Mouse (Mus musculus) myocyte (in vitro differentiated cells): ENCODE measurements around the gene Gm10642. TPM values are rescaled to one million over a fixed set of nuclear protein-coding genes. Genes with fewer than 3 reads are reported as not detected.

Experiments used
- H3K27me3 ChIP-seq: one replicate; pipeline ENCODE4 v1.6.1; 2011; ENCODE audit not compliant: control insufficient read depth, insufficient read depth, insufficient read length
- H3K36me3 ChIP-seq: one replicate; pipeline ENCODE4 v1.6.1; 2011; ENCODE audit not compliant: control insufficient read depth, insufficient read depth
- H3K4me2 ChIP-seq: one replicate; pipeline ENCODE4 v1.6.1; 2011; ENCODE audit warnings: low read depth, control low read depth
- H3K4me3 ChIP-seq: one replicate; pipeline ENCODE4 v1.5.1; 2011; ENCODE audit warnings: mild to moderate bottlenecking, control low read depth, moderate library complexity
- H3K79me2 ChIP-seq: one replicate; pipeline ENCODE4 v1.6.1; 2011; ENCODE audit not compliant: control insufficient read depth, insufficient read depth
- H3ac ChIP-seq: one replicate; pipeline ENCODE4 v1.6.1; 2011; ENCODE audit not compliant: control insufficient read depth, insufficient read length
- CEBPB ChIP-seq: IDR thresholded peaks from 2 replicates; pipeline ENCODE4 v1.6.1; 2011; ENCODE audit warnings: mild to moderate bottlenecking, moderate library complexity; ENCODE audit not compliant: poor library complexity, insufficient read depth, severe bottlenecking
- E2F4 ChIP-seq: IDR thresholded peaks from one replicate; pipeline ENCODE4 v1.6.1; 2011; ENCODE audit warnings: mild to moderate bottlenecking, control low read depth, moderate library complexity; ENCODE audit not compliant: insufficient read depth
- MAX ChIP-seq: IDR thresholded peaks from one replicate; pipeline ENCODE4 v1.6.1; 2011; ENCODE audit warnings: low read depth, mild to moderate bottlenecking, control low read depth
- MYOD1 ChIP-seq, 3 experiments: IDR thresholded peaks; one replicate each; pipeline ENCODE4 v1.6.1; 2011; ENCODE audit warnings: control low read depth in 2 of 3, low read depth in 2 of 3, mild to moderate bottlenecking in 2 of 3, moderate library complexity in 1 of 3; ENCODE audit not compliant: insufficient read length in 2 of 3, control insufficient read depth in 1 of 3
- MYOG ChIP-seq, 3 experiments: IDR thresholded peaks; one replicate each; pipeline ENCODE4 v1.6.1; 2011; ENCODE audit warnings: control low read depth in 2 of 3, low read depth in 2 of 3, mild to moderate bottlenecking in 2 of 3; ENCODE audit not compliant: insufficient read length in 2 of 3, control insufficient read depth in 1 of 3, insufficient read depth in 1 of 3
- POLR2A ChIP-seq: IDR thresholded peaks from one replicate; pipeline ENCODE4 v1.6.1; 2011; ENCODE audit warnings: low read depth, mild to moderate bottlenecking, control low read depth, moderate library complexity; ENCODE audit not compliant: insufficient read length
- POLR2AphosphoS2 ChIP-seq: IDR thresholded peaks from one replicate; pipeline ENCODE4 v1.6.1; 2011; ENCODE audit warnings: low read depth, control low read depth; ENCODE audit not compliant: insufficient read length
- REST ChIP-seq: IDR thresholded peaks from one replicate; pipeline ENCODE4 v1.6.1; 2011; ENCODE audit warnings: mild to moderate bottlenecking, control low read depth, moderate library complexity; ENCODE audit not compliant: insufficient read depth, insufficient read length
- SRF ChIP-seq: IDR thresholded peaks from one replicate; pipeline ENCODE4 v1.6.1; 2011; ENCODE audit warnings: low read depth; ENCODE audit not compliant: control insufficient read depth, insufficient read length
- TCF12 ChIP-seq: IDR thresholded peaks from one replicate; pipeline ENCODE4 v1.6.1; 2011; ENCODE audit warnings: mild to moderate bottlenecking, control low read depth; ENCODE audit not compliant: poor library complexity, insufficient read depth, severe bottlenecking
- TCF3 ChIP-seq: IDR thresholded peaks from one replicate; pipeline ENCODE4 v1.6.1; 2011; ENCODE audit warnings: low read depth, control low read depth; ENCODE audit not compliant: insufficient read length
- USF1 ChIP-seq: IDR thresholded peaks from one replicate; pipeline ENCODE4 v1.6.1; 2011; ENCODE audit warnings: low read depth, mild to moderate bottlenecking, control low read depth, moderate library complexity
- polyA plus RNA-seq: library from polyadenylated mRNA; unstranded; fragments of >200 nt; fragmentation: generic; extraction: Trizol; gene quantifications from one replicate; pipeline ENCODE4 v1.2.1, GENCODE M21; 2012; ENCODE audit warnings: missing spikeins

Gene Gm10642
- polyA plus RNA-seq, 1 experiment: 0.48 TPM

DNA sequence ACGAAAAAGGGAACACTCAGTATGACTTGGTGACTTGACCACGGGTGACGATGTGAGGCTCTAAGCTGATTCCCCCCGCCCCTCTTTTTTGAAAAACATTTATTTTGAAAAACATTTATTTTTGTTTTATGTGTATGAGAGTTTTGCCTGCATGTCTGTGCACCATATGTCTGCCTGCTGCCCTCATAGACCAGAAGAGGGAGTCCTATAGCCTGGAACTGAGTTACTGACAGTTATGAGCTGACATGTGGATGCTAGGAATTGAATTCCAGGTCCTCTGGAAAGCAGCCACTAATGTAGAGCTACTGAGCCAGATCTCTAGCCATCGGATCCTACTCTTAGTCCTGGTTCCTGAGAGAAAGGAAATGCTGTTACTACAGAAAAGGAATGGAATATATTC lies 19.9 kb downstream of the Gm10642 start:
- Histone ChIP-seq H3K27me3 (no peaks in the 10 kb centered on the region), H3ac (no peak overlapping the region), H3K79me2 (peaks cover 16% of the 10 kb centered on the region), H3K4me2 (no peak overlapping the region), H3K36me3 (no peaks in the 10 kb centered on the region), H3K4me3 (no peak overlapping the region)
- no peak for TF ChIP-seq TCF3
- TF ChIP-seq CEBPB: no peak
- TF ChIP-seq MYOG (IDR thresholded peaks at IDR 0.05; ENCODE audit: control insufficient read depth in 1 of 3, insufficient read depth in 1 of 3, insufficient read length in 2 of 3, low read depth in 2 of 3): no peak
- TF ChIP-seq REST: no peak
- TF ChIP-seq MAX: no peak
- TF ChIP-seq USF1: no peak
- TF ChIP-seq TCF12: no peak
- no peak for TF ChIP-seq POLR2AphosphoS2
- TF ChIP-seq MYOD1 (IDR thresholded peaks at IDR 0.05; ENCODE audit: control insufficient read depth in 1 of 3, insufficient read length in 2 of 3, low read depth in 2 of 3): no peak
- TF ChIP-seq POLR2A: no peak
- TF ChIP-seq SRF: no peak
- TF ChIP-seq E2F4: no peak

DNA sequence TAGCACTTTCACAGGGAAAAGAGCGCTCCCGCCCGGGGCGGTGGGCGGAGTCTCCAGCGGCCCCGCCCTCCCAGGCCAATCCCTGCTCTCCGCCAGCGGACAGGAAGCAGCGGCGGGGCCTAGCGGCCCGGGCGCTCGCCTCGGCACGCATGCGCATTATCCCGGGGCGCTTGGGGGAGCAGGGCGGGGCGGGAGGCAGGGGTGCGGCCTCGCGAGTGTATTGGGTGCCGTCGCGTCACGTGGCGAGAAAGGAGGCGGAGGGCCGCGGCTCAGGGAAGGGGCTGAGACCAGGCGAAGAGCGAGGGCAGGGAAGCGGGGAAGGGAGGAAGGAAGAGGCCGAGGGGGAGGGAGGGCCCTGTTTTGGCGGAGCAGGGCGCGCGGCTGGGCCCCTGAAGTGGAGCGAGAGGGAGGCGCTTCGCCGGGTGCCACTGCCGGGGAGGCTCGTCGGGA lies 22.7 kb downstream of the Gm10642 start, which contains the start of gene Adam10:
Adam10 (plus strand) TSS at position 316 of the 450 bp plus-strand sequence.
- Histone ChIP-seq H3K79me2 (peaks cover 43% of the 10 kb centered on the region), H3K4me2 (peak within 1 kb of the TSS; percentile 78), H3K27me3 (no peaks in the 10 kb centered on the region), H3K4me3 (peak within 1 kb of the TSS; percentile 55), H3K36me3 (no peaks in the 10 kb centered on the region), H3ac (peak within 1 kb of the TSS; percentile 95)
- no peak for TF ChIP-seq SRF
- TF ChIP-seq E2F4: no peak
- TF ChIP-seq TCF12: no peak
- no peak for TF ChIP-seq TCF3
- TF ChIP-seq REST: peak; percentile 30
- peak; percentile 95 for TF ChIP-seq POLR2AphosphoS2
- TF ChIP-seq MAX: no peak
- TF ChIP-seq CEBPB: no peak
- peak; percentile 92 for TF ChIP-seq USF1
- peak in 1 of 3 experiments; percentile 3 for TF ChIP-seq MYOD1 (IDR thresholded peaks at IDR 0.05; ENCODE audit: control insufficient read depth in 1 of 3, insufficient read length in 2 of 3, low read depth in 2 of 3)
- TF ChIP-seq MYOG (IDR thresholded peaks at IDR 0.05; ENCODE audit: control insufficient read depth in 1 of 3, insufficient read depth in 1 of 3, insufficient read length in 2 of 3, low read depth in 2 of 3): peak in 1 of 3 experiments; percentile 1
- TF ChIP-seq POLR2A: peak; percentile 95

DNA sequence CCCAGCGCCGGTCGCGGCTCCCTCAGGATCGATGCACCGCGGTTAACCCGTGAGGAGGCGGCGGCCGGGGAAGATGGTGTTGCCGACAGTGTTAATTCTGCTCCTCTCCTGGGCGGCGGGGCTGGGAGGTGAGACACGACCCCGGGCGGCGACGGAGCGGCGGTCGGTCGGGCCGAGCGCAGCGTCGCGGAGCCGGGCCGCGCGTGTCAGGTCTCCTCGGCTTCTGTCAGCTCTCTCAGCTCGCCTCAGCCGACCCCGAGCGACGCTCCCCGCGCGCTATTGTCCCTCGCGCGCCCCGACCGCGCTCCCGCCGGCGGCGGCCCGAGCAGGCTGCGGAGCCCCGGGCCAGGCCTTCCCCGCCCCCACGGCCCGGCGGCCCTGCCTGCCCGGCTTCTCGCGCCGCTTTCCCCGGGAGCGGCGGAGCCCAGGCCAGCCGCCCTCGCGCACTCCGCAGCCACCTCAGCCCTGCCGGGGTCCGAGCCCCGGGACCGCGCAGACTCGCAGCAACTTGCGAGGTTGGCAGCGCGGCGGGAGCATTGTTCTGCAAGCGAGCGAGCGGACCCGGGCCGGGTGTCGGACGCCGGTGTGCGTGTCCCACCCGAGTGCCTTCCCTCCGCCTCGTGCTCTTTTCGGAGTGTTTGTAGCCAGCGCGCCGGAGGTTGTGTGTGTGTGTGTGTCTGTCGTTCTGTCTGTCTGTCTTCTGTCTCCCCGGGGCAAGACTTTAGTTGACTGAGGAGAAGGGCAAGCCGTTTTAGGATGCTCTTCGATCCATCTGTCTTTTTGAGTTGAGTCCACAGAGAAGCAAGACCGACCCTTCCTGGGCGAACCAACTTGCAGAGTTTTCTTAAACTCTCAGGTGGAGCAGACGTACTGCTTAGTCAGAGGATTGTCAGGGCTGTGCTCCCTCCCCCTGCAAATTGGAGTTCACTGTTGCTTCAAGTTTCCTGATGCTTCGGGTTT lies 23.4 kb downstream of the Gm10642 start:
- Histone ChIP-seq H3K79me2 (peaks cover 50% of the 10 kb centered on the region), H3K27me3 (no peaks in the 10 kb centered on the region), H3K36me3 (no peaks in the 10 kb centered on the region), H3K4me3 (peak overlapping the region; percentile 55), H3ac (peak overlapping the region; percentile 95), H3K4me2 (peak overlapping the region; percentile 78)
- no peak for TF ChIP-seq TCF12
- no peak for TF ChIP-seq MYOG (IDR thresholded peaks at IDR 0.05; ENCODE audit: control insufficient read depth in 1 of 3, insufficient read depth in 1 of 3, insufficient read length in 2 of 3, low read depth in 2 of 3)
- TF ChIP-seq SRF: no peak
- peak; percentile 10 for TF ChIP-seq POLR2A

DNA sequence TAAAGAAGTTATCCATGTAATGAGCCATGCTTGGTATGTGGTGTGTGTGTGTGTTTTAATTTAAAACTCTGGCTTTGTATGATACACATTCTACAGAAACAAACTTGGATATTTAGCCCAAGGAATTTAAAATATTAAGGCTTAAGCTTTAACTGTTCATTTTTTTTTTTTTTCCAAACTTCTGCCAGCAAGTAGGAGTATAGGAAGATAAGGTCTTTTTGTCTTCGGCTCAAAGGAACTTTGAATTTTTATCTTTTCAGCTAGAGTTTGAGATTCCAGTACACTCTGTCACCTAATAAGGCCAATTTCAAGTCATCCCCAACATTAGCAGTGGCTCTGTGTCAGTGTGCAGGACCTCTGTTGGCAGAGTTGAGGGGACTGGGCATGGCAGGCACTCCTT lies 26.2 kb downstream of the Gm10642 start:
- Histone ChIP-seq H3K36me3 (no peaks in the 10 kb centered on the region), H3K4me2 (no peak overlapping the region), H3K79me2 (peaks cover 78% of the 10 kb centered on the region), H3K4me3 (no peak overlapping the region), H3K27me3 (no peaks in the 10 kb centered on the region), H3ac (no peak overlapping the region)
- TF ChIP-seq TCF12 (no peak), SRF (no peak), MAX (no peak), MYOD1 (IDR thresholded peaks at IDR 0.05; ENCODE audit: control insufficient read depth in 1 of 3, insufficient read length in 2 of 3, low read depth in 2 of 3) (no peak)

DNA sequence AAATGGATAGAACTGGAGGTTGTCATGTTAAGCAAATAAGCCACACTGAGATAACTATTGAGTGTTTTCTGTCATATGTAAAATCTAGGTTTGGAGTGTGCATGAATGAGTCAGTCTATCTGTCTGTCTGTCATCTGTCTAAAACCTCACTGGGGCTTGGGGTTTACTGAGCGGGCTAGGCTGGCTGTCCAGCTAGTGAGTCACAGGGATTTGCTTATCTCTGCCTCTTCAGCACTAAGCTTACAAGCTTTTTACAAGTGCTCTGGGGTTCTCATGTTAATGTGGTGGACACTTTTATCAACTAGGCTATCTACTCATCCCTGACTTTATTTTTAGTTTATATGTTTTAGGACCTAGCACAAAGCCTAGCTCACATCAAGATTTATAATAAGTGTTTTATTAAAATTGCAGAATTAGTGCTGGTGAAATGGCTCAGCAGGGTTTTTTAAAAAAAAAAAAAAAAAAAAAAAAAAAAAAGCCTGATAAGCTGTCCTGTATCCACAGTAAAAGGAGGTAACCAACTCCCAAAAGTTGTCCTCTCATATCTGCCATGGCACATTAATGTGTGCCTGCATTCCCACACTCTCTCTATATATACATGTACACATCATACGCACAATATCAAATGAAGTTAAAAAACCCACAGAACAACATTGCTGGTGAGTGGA lies 32.4 kb downstream of the Gm10642 start:
- H3K4me2 ChIP-seq: peak overlapping the region; percentile 46
- peaks cover 89% of the 10 kb centered on the region for H3K79me2 ChIP-seq
- peak in 1 of 3 experiments; percentile 29 for TF ChIP-seq MYOD1 (IDR thresholded peaks at IDR 0.05; ENCODE audit: control insufficient read depth in 1 of 3, insufficient read length in 2 of 3, low read depth in 2 of 3)
- TF ChIP-seq MYOG (IDR thresholded peaks at IDR 0.05; ENCODE audit: control insufficient read depth in 1 of 3, insufficient read depth in 1 of 3, insufficient read length in 2 of 3, low read depth in 2 of 3): no peak
- no peak for TF ChIP-seq MAX
- no peaks in the 10 kb centered on the region for H3K27me3 ChIP-seq
- H3K4me3 ChIP-seq: no peak overlapping the region
- H3ac ChIP-seq: no peak overlapping the region
- H3K36me3 ChIP-seq: no peaks in the 10 kb centered on the region
